Mouse (Mus musculus): ENCODE results near the gene Epha10. TPM values are rescaled to one million over a fixed set of nuclear protein-coding genes. Genes with fewer than 3 reads are reported as not detected.

Epha10 gene
- polyA plus RNA-seq, 1 experiment from 2014 or later: not detected

GRCm38 (mm10) chr4:124860446-124860845 is 20.3 kb upstream of the Epha10 start:
- Histone ChIP-seq H3K4me2 (no peak overlapping the region), H3K27ac (no peak overlapping the region), H3K4me3 (replicated peaks) (no peak overlapping the region), H3K9me3 (replicated peaks) (no peaks in the 10 kb centered on the region), H3K27me3 (peaks cover 41% of the 10 kb centered on the region), H3K9ac (no peak overlapping the region), H3K36me3 (peaks cover 18% of the 10 kb centered on the region), H3K4me1 (replicated peaks) (no peaks in the 10 kb centered on the region)
- ATAC-seq (ENCODE audit: low read depth) (no peak), DNase-seq (peak; percentile 45)
- WGBS (ENCODE audit: insufficient replicate concordance): 6% methylated on average over 7 of the region's 7 CpGs

- Histone ChIP-seq H3K4me3 (replicated peaks) (peak within 1 kb of the TSS; percentile 39), H3K4me1 (replicated peaks) (no peaks in the 10 kb centered on the region), H3K9me3 (replicated peaks) (no peaks in the 10 kb centered on the region), H3K36me3 (peaks cover 7% of the 10 kb centered on the region), H3K4me2 (peak within 1 kb of the TSS; percentile 52), H3K27me3 (peaks cover 41% of the 10 kb centered on the region), H3K27ac (no peak within 1 kb of the TSS), H3K9ac (no peak within 1 kb of the TSS)
- WGBS (ENCODE audit: insufficient replicate concordance): 6% methylated on average over 52 of the region's 77 CpGs
- DNase-seq (no peak), ATAC-seq (ENCODE audit: low read depth) (no peak)
Observed at GRCm38 (mm10) chr4:124861283-124862188, 19.2 kb upstream of the Epha10 start, which contains the start of gene Maneal. TSS of gene Maneal (minus strand) at chr4:124862171.

DNA sequence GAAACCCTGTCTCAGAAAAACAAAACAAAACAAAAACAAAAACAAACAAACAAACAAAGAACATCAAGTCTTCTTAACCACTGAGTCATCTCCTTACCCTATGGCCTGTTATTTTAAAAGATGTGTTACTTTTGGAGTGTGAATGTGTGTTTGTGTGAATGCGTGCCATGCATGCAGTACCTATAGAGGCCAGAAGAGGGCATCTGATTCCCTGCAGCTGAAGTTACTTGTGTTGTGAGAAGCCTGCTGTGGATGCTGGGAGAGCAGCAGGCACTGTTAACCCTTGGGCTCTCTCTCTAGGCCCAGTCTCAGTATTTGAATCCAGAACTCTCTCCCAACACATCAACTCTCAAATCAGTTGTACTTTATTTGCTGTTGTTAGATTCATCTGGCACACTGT is 8.0 kb upstream of the Epha10 start:
- ATAC-seq (ENCODE audit: low read depth): no peak
- Histone ChIP-seq H3K27me3 (no peaks in the 10 kb centered on the region), H3K4me1 (replicated peaks) (no peaks in the 10 kb centered on the region), H3K27ac (no peak overlapping the region), H3K36me3 (no peaks in the 10 kb centered on the region), H3K9me3 (replicated peaks) (0 out of 2 replicates have a peak, but pooled peaks cover 4% of the 10 kb centered on the region), H3K4me2 (no peak overlapping the region), H3K9ac (no peak overlapping the region), H3K4me3 (replicated peaks) (no peak overlapping the region)
- WGBS (ENCODE audit: insufficient replicate concordance): 79% methylated on average over 1 of the region's 1 CpGs
- no peak for DNase-seq

- no peak for DNase-seq
- no peak overlapping the region for H3K27ac ChIP-seq
- no peaks in the 10 kb centered on the region for H3K9me3 ChIP-seq (replicated peaks)
- H3K27me3 ChIP-seq: peaks cover 77% of the 10 kb centered on the region
- ATAC-seq (ENCODE audit: low read depth): no peak
- H3K4me3 ChIP-seq (replicated peaks): peak overlapping the region; percentile 32
- peaks cover 7% of the 10 kb centered on the region; the same call in 1 of the 2 replicates for H3K4me1 ChIP-seq (replicated peaks)
- 2% methylated on average over 37 of the region's 37 CpGs for WGBS (ENCODE audit: insufficient replicate concordance)
- no peak overlapping the region for H3K9ac ChIP-seq
- peak overlapping the region; percentile 43 for H3K4me2 ChIP-seq
- no peaks in the 10 kb centered on the region for H3K36me3 ChIP-seq
Observed at GRCm38 (mm10) chr4:124881341-124881908, 726 bp downstream of the Epha10 start.

DNA sequence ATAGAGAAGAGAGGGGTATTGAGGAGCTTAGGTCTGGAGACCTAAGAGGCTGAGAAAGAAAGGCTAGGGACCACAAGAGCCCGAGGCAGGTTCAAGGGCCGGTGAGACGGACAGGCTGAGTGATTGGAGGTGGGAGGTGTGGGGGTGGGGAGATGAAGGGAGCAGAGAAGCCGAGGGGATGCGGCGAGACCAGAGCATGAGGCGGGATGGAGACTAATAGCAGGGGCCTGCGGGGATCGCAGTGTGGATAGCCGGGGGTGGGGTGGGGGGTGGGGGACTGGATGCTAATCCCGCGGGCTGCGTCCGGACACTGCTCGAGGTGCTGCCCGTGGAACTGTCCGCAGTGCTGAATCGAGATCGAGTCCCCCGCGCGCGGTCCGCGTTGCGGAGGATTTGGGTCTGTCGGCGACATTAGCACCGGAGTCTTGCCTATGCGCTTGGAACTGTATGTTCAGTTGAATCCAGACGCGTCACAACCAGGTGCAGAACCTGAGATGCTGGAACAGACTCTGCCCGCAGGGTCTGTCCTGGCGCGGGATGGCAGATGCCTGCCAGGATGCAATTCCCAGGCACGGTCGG is 1.5 kb downstream of the Epha10 start:
- Histone ChIP-seq H3K36me3 (no peaks in the 10 kb centered on the region), H3K9ac (no peak overlapping the region), H3K4me1 (replicated peaks) (peaks cover 7% of the 10 kb centered on the region; the same call in 1 of the 2 replicates), H3K4me3 (replicated peaks) (no peak overlapping the region), H3K27me3 (peaks cover 82% of the 10 kb centered on the region), H3K4me2 (no peak overlapping the region), H3K27ac (no peak overlapping the region), H3K9me3 (replicated peaks) (no peaks in the 10 kb centered on the region)
- no peak for DNase-seq
- ATAC-seq (ENCODE audit: low read depth): no peak
- 3% methylated on average over 37 of the region's 37 CpGs for WGBS (ENCODE audit: insufficient replicate concordance)

DNA sequence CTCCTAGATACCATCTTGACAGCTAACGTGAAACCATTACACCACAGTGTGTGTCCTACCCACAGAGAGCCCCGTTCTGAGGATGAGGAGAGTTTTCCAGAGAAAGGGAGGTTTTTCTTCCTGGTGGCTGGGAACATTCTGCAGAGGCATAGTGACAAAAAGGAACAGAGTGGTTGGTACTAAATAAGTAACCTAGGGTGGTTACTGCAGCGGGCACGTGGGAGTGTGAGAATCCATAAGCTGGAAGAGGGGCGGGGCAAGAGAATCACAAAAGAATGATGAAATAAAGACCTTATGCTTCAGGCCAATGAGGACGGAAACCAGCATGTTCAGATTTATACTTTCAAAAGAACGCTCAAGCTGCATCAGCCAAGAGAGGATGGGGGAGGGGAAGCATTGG is 8.0 kb downstream of the Epha10 start:
- 50% methylated on average over 7 of the region's 7 CpGs for WGBS (ENCODE audit: insufficient replicate concordance)
- ATAC-seq (ENCODE audit: low read depth) (no peak), DNase-seq (no peak)
- no peaks in the 10 kb centered on the region for H3K4me1 ChIP-seq (replicated peaks)
- no peak overlapping the region for H3K4me3 ChIP-seq (replicated peaks)
- no peak overlapping the region for H3K9ac ChIP-seq
- H3K36me3 ChIP-seq: no peaks in the 10 kb centered on the region
- H3K27ac ChIP-seq: no peak overlapping the region
- H3K4me2 ChIP-seq: no peak overlapping the region
- H3K27me3 ChIP-seq: peaks cover 85% of the 10 kb centered on the region
- H3K9me3 ChIP-seq (replicated peaks): no peaks in the 10 kb centered on the region

DNA sequence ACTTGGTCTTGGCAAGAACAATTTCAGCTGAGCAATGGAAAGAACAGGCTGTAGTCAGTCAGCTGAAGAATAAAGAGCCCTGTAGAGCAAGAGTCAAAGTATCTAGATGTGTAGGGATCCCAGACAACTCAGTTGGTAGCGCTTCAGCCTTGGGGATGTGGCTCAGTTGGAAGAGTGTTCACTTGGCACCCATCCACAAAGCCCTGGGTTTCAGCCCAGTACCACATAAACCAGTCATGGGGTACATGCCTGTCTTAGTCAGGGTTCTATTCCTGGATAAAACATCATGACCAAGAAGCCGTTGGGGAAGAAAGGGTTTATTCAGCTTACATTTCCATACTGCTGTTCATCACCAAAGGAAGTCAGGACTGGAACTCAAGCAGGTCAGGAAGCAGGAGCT is 9.2 kb downstream of the Epha10 start:
- H3K4me3 ChIP-seq (replicated peaks): no peak overlapping the region
- H3K9ac ChIP-seq: no peak overlapping the region
- no peak for ATAC-seq (ENCODE audit: low read depth)
- H3K27ac ChIP-seq: no peak overlapping the region
- H3K4me1 ChIP-seq (replicated peaks): 0 out of 2 replicates have a peak, but pooled peaks cover 3% of the 10 kb centered on the region
- WGBS (ENCODE audit: insufficient replicate concordance): 68% methylated on average over 2 of the region's 2 CpGs
- H3K4me2 ChIP-seq: no peak overlapping the region
- no peak for DNase-seq
- H3K36me3 ChIP-seq: no peaks in the 10 kb centered on the region
- no peaks in the 10 kb centered on the region for H3K9me3 ChIP-seq (replicated peaks)
- H3K27me3 ChIP-seq: peaks cover 86% of the 10 kb centered on the region

DNA sequence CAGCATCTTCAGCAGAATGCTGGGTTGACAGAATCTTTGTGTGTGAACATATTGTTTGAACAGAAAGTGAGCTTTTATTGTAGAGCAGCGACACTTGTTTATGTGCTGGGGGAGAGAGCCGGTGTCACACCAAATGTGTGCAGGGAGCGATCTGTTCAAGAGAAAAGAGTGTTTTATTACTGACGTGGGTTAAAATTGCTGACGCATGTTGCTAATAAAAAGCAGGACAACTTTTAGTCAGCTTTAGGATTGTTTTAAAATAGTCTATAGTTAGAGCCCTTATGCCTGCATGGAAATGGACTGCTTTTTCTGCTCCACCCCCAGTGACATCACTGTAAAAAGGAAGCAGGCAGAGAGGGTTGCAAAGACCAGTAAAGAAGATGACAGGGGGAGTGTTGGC is 10.1 kb downstream of the Epha10 start:
- Histone ChIP-seq H3K27ac (no peak overlapping the region), H3K36me3 (no peaks in the 10 kb centered on the region), H3K4me1 (replicated peaks) (0 out of 2 replicates have a peak, but pooled peaks cover 5% of the 10 kb centered on the region), H3K4me2 (no peak overlapping the region), H3K4me3 (replicated peaks) (no peak overlapping the region), H3K27me3 (peaks cover 88% of the 10 kb centered on the region), H3K9me3 (replicated peaks) (no peaks in the 10 kb centered on the region), H3K9ac (no peak overlapping the region)
- WGBS (ENCODE audit: insufficient replicate concordance): 55% methylated on average over 5 of the region's 5 CpGs
- no peak for ATAC-seq (ENCODE audit: low read depth)
- DNase-seq: no peak

GRCm38 (mm10) chr4:124893769-124894168 is 13.1 kb downstream of the Epha10 start:
- Histone ChIP-seq H3K4me1 (replicated peaks) (0 out of 2 replicates have a peak, but pooled peaks cover 5% of the 10 kb centered on the region), H3K36me3 (no peaks in the 10 kb centered on the region), H3K9me3 (replicated peaks) (no peaks in the 10 kb centered on the region), H3K27ac (no peak overlapping the region), H3K27me3 (peaks cover 85% of the 10 kb centered on the region), H3K4me3 (replicated peaks) (no peak overlapping the region), H3K9ac (no peak overlapping the region), H3K4me2 (no peak overlapping the region)
- 35% methylated on average over 6 of the region's 6 CpGs for WGBS (ENCODE audit: insufficient replicate concordance)
- no peak for ATAC-seq (ENCODE audit: low read depth)
- DNase-seq: no peak

DNA sequence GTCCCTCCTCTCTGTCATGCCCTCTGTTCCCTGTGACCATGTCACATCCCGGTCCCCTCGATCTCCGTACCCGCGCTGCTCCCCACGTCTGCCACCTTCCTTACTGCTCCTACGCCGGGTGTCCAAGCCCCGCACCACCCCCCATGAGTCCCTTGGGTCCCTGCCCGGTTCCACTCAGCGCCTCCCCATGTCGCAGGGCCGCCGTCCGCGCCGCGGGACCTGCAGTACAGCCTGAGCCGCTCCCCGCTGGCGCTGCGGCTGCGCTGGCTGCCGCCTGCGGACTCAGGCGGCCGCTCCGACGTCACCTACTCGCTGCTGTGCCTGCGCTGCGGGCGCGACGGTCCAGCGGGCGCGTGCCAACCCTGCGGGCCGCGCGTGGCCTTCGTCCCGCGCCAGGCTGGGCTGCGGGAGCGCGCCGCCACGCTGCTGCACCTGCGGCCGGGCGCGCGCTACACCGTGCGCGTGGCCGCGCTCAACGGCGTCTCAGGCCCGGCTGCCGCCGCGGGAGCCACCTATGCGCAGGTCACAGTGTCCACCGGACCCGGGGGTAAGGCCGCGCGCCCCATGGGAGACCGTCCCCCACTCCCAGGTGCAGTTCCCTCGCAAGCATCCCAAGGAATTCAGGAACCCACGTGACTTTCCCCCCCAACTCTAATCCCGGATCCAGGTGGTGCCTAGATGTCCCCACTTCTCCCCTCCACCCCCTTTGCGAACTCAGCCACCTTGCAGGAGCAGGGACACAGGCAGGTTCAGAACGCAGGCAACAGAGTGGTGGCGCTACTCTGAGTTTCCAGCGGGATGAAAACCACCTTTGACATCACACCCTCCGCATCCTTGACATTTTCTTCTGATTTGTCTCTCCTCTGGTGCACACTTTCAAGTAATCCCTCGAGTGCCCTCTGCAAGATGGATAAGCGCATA is 14.1 kb downstream of the Epha10 start:
- Histone ChIP-seq H3K27me3 (peaks cover 86% of the 10 kb centered on the region), H3K27ac (no peak overlapping the region), H3K9ac (no peak overlapping the region), H3K9me3 (replicated peaks) (no peaks in the 10 kb centered on the region), H3K4me3 (replicated peaks) (peak overlapping the region; percentile 43), H3K36me3 (no peaks in the 10 kb centered on the region), H3K4me1 (replicated peaks) (peaks cover 12% of the 10 kb centered on the region), H3K4me2 (peak overlapping the region; percentile 52)
- no peak for DNase-seq
- ATAC-seq (ENCODE audit: low read depth): no peak
- WGBS (ENCODE audit: insufficient replicate concordance): 3% methylated on average over 83 of the region's 83 CpGs
